Mouse (Mus musculus): Measurements from ENCODE around the gene Sun1. TPM values are rescaled to one million over a fixed set of nuclear protein-coding genes. Genes with fewer than 3 reads are reported as not detected.
A peak's percentile ranks its signal among the peaks of the same experiment; 100 is the strongest.

The Sun1 gene
- 46.3 and 49.0 TPM in 2 replicates for polyA plus RNA-seq (2011; ENCODE audit: insufficient read length, low read depth, missing spikeins)

DNA sequence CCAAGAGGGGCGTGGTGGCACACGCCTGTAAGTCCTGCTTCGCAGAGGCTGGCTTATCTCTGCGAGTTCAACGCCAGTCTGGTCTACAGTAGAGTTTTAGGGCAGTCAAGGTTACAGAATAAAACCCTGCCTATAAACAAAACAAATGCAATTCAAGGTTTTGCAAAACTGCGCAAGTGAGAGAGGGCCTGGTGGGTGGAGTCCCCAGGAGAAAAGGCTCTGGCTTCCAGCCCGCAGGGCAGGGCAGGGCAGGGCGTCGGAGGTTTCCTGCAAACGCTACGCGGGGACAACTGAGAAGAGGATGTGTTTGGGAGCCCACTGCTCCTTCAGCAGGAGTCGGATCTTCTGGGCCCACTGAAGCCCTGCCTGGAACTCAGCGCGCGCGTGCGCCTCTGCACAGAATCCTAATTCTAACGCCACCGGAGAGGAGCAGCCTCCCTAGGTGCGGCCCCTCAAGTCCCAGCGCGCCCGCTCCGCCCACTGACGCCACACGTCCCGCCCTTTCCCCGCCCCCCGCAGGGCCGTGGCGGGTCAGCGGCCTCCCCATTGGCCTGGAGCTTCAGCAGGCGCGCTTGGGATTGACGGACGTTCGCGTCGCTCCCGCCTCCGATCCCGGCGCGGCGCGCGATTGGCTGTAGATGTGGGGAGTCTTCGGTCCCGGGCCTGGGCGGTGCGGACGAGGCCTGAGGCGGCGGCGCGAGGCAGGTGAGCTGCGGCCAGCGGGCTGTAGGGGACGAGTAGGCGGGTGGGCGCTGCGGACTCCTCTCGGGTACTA is at the start of gene Sun1:
Sun1 (plus strand) TSS at position 643 of the 775 bp plus-strand sequence.
- Histone ChIP-seq H3K27ac (ENCODE audit: insufficient read depth, low read length) (peak within 1 kb of the TSS; percentile 65), H3K4me1 (ENCODE audit: control insufficient read depth, insufficient read depth, low read length) (peaks cover 11% of the 10 kb centered on the region)

GRCm38 (mm10) chr5:139160899-139161298 is 39.5 kb upstream of the Sun1 start:
- TF ChIP-seq POLR2A (IDR thresholded peaks at IDR 0.05; ENCODE audit: low read depth, low read length) (no peak), CTCF (IDR thresholded peaks at IDR 0.05; ENCODE audit: borderline replicate concordance, insufficient read depth, low read length) (no peak)
- H3K4me3 ChIP-seq (ENCODE audit: insufficient read depth, low read length): no peak overlapping the region
- H3K27ac ChIP-seq (ENCODE audit: insufficient read depth, low read length): no peak overlapping the region
- H3K4me1 ChIP-seq (ENCODE audit: control insufficient read depth, insufficient read depth, low read length): no peaks in the 10 kb centered on the region

More for the DNA sequence above, at the start of gene Sun1:
- H3K4me3 ChIP-seq (ENCODE audit: insufficient read depth, low read length): peak within 1 kb of the TSS; percentile 69
- TF ChIP-seq POLR2A (IDR thresholded peaks at IDR 0.05; ENCODE audit: low read depth, low read length) (peak; percentile 77), CTCF (IDR thresholded peaks at IDR 0.05; ENCODE audit: borderline replicate concordance, insufficient read depth, low read length) (no peak)

GRCm38 (mm10) chr5:139161632-139162031 is 38.8 kb upstream of the Sun1 start:
- Histone ChIP-seq H3K4me1 (ENCODE audit: control insufficient read depth, insufficient read depth, low read length) (no peaks in the 10 kb centered on the region), H3K27ac (ENCODE audit: insufficient read depth, low read length) (no peak overlapping the region), H3K4me3 (ENCODE audit: insufficient read depth, low read length) (no peak overlapping the region)
- no peak for TF ChIP-seq POLR2A (IDR thresholded peaks at IDR 0.05; ENCODE audit: low read depth, low read length)
- TF ChIP-seq CTCF (IDR thresholded peaks at IDR 0.05; ENCODE audit: borderline replicate concordance, insufficient read depth, low read length): no peak

DNA sequence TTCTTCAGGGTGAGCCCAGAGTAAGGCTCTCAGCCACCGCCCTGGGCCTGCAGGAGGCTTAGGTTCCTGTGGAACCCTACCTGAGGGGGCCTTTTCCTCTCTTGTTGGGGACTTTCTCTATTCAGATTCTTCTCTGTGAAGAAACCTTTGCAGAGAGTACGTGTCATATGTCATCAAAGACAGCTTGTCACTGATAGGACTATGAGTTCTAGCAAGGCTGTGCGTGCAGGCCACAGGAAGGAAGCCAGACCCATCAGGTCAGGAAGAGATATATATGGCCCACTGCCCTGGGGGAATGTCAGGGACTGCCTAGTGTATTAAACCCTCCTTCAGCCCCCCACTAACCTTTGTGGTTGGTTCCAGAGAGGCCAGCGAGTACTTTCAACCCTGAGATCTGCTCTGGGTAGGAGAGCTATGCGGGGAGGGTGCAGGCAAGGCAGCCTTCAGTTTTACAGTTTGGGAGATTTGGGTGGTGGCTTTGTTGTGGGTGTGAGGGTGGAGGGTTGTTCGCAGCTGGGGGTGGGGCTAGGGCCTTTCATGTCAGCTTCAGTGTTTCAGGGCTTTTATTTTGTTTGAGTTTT is 33.6 kb upstream of the Sun1 start:
- no peak overlapping the region for H3K27ac ChIP-seq (ENCODE audit: insufficient read depth, low read length)
- TF ChIP-seq CTCF (IDR thresholded peaks at IDR 0.05; ENCODE audit: borderline replicate concordance, insufficient read depth, low read length) (no peak), POLR2A (IDR thresholded peaks at IDR 0.05; ENCODE audit: low read depth, low read length) (no peak)
- H3K4me1 ChIP-seq (ENCODE audit: control insufficient read depth, insufficient read depth, low read length): no peaks in the 10 kb centered on the region
- H3K4me3 ChIP-seq (ENCODE audit: insufficient read depth, low read length): no peak overlapping the region

GRCm38 (mm10) chr5:139167548-139167947 is 32.9 kb upstream of the Sun1 start:
- no peak overlapping the region for H3K4me3 ChIP-seq (ENCODE audit: insufficient read depth, low read length)
- no peak overlapping the region for H3K27ac ChIP-seq (ENCODE audit: insufficient read depth, low read length)
- TF ChIP-seq CTCF (IDR thresholded peaks at IDR 0.05; ENCODE audit: borderline replicate concordance, insufficient read depth, low read length) (no peak), POLR2A (IDR thresholded peaks at IDR 0.05; ENCODE audit: low read depth, low read length) (no peak)
- H3K4me1 ChIP-seq (ENCODE audit: control insufficient read depth, insufficient read depth, low read length): no peaks in the 10 kb centered on the region

- H3K4me3 ChIP-seq (ENCODE audit: insufficient read depth, low read length): no peak overlapping the region
- H3K4me1 ChIP-seq (ENCODE audit: control insufficient read depth, insufficient read depth, low read length): no peaks in the 10 kb centered on the region
- TF ChIP-seq POLR2A (IDR thresholded peaks at IDR 0.05; ENCODE audit: low read depth, low read length): no peak
- TF ChIP-seq CTCF (IDR thresholded peaks at IDR 0.05; ENCODE audit: borderline replicate concordance, insufficient read depth, low read length): no peak
- no peak overlapping the region for H3K27ac ChIP-seq (ENCODE audit: insufficient read depth, low read length)
These were observed 28.5 kb upstream of the Sun1 start for GRCm38 (mm10) chr5:139171929-139172328.

DNA sequence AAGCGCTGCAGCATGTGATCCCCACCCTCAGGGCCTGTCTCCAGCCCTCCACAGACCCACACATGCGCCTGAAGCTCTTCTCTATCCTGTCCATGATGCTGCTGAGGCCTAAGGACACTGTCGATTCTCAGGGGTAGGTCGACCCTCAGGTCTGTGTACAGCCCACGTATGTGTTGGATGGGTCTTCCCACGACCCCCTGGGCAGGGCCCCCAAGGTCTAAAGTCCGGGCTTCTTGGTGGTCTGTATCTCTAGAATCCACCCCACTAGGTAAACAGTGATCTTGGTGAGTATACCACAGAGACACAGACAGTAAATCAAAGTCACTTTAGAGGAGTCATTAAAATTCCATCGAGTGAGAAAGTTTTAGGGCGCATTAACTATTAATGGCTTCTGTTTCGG is 26.3 kb upstream of the Sun1 start:
- no peaks in the 10 kb centered on the region for H3K4me1 ChIP-seq (ENCODE audit: control insufficient read depth, insufficient read depth, low read length)
- TF ChIP-seq POLR2A (IDR thresholded peaks at IDR 0.05; ENCODE audit: low read depth, low read length) (no peak), CTCF (IDR thresholded peaks at IDR 0.05; ENCODE audit: borderline replicate concordance, insufficient read depth, low read length) (no peak)

GRCm38 (mm10) chr5:139174556-139175547 is 25.6 kb upstream of the Sun1 start:
- TF ChIP-seq POLR2A (IDR thresholded peaks at IDR 0.05; ENCODE audit: low read depth, low read length): no peak
- no peak overlapping the region for H3K4me3 ChIP-seq (ENCODE audit: insufficient read depth, low read length)
- H3K27ac ChIP-seq (ENCODE audit: insufficient read depth, low read length): no peak overlapping the region
- no peaks in the 10 kb centered on the region for H3K4me1 ChIP-seq (ENCODE audit: control insufficient read depth, insufficient read depth, low read length)

More for the DNA sequence above, 26.3 kb upstream of the Sun1 start:
- Histone ChIP-seq H3K4me3 (ENCODE audit: insufficient read depth, low read length) (no peak overlapping the region), H3K27ac (ENCODE audit: insufficient read depth, low read length) (no peak overlapping the region)

- TF ChIP-seq CTCF (IDR thresholded peaks at IDR 0.05; ENCODE audit: borderline replicate concordance, insufficient read depth, low read length): peak; percentile 98
- no peak for TF ChIP-seq POLR2A (IDR thresholded peaks at IDR 0.05; ENCODE audit: low read depth, low read length)
These were observed 21.4 kb upstream of the Sun1 start for GRCm38 (mm10) chr5:139178895-139179631.

More at GRCm38 (mm10) chr5:139178895-139179631, 21.4 kb upstream of the Sun1 start:
- H3K4me3 ChIP-seq (ENCODE audit: insufficient read depth, low read length): no peak overlapping the region
- no peak overlapping the region for H3K27ac ChIP-seq (ENCODE audit: insufficient read depth, low read length)
- no peaks in the 10 kb centered on the region for H3K4me1 ChIP-seq (ENCODE audit: control insufficient read depth, insufficient read depth, low read length)

Measured in embryonic fibroblast, embryonic 13.5 days (primary cell).